Mouse (Mus musculus): Measurements from ENCODE around the gene Rgl1. TPM values are rescaled to one million over a fixed set of nuclear protein-coding genes. Genes with fewer than 3 reads are reported as not detected.

The Rgl1 gene
- polyA plus RNA-seq, 1 experiment from 2014 or later = 34.8 TPM

GRCm38 (mm10) chr1:152621624-152622023 is 144.5 kb downstream of the Rgl1 start:
- no peak overlapping the region for H3K4me2 ChIP-seq (ENCODE audit: low read depth)
- WGBS = 93% methylated on average over 4 of the region's 4 CpGs
- no peak overlapping the region for H3K4me3 ChIP-seq (ENCODE audit: low read depth, low read length)
- no peaks in the 10 kb centered on the region for H3K27me3 ChIP-seq (ENCODE audit: control insufficient read depth, insufficient read depth, low read length)
- DNase-seq (ENCODE audit: low spot score) = no peak
- no peak for ATAC-seq (ENCODE audit: insufficient read depth, low FRiP score, low TSS enrichment)
- no peak overlapping the region for H3K9ac ChIP-seq (ENCODE audit: low read length)
- 0 out of 2 replicates have a peak, but pooled peaks cover 6% of the 10 kb centered on the region for H3K36me3 ChIP-seq (ENCODE audit: control insufficient read depth, insufficient read depth, low read length)
- H3K9me3 ChIP-seq (ENCODE audit: control insufficient read depth, low read length) = no peaks in the 10 kb centered on the region
- no peak overlapping the region for H3K27ac ChIP-seq (ENCODE audit: low read depth, low read length)
- H3K4me1 ChIP-seq (ENCODE audit: control insufficient read depth, insufficient read depth, low read length) = peaks cover 9% of the 10 kb centered on the region

- no peak overlapping the region for H3K4me3 ChIP-seq (ENCODE audit: low read depth, low read length)
- H3K9ac ChIP-seq (ENCODE audit: low read length) = no peak overlapping the region
- H3K27ac ChIP-seq (ENCODE audit: low read depth, low read length) = no peak overlapping the region
- no peak overlapping the region for H3K4me2 ChIP-seq (ENCODE audit: low read depth)
- WGBS = 91% methylated on average over 9 of the region's 9 CpGs
- no peak for DNase-seq (ENCODE audit: low spot score)
- H3K4me1 ChIP-seq (ENCODE audit: control insufficient read depth, insufficient read depth, low read length) = peaks cover 9% of the 10 kb centered on the region
- H3K9me3 ChIP-seq (ENCODE audit: control insufficient read depth, low read length) = no peaks in the 10 kb centered on the region
- H3K36me3 ChIP-seq (ENCODE audit: control insufficient read depth, insufficient read depth, low read length) = 0 out of 2 replicates have a peak, but pooled peaks cover 6% of the 10 kb centered on the region
- no peak for ATAC-seq (ENCODE audit: insufficient read depth, low FRiP score, low TSS enrichment)
- no peaks in the 10 kb centered on the region for H3K27me3 ChIP-seq (ENCODE audit: control insufficient read depth, insufficient read depth, low read length)
These were observed 146.8 kb downstream of the Rgl1 start for GRCm38 (mm10) chr1:152619396-152619795.

- ATAC-seq (ENCODE audit: insufficient read depth, low FRiP score, low TSS enrichment) (no peak), DNase-seq (ENCODE audit: low spot score) (no peak)
- Histone ChIP-seq H3K9me3 (ENCODE audit: control insufficient read depth, low read length) (no peaks in the 10 kb centered on the region), H3K4me2 (ENCODE audit: low read depth) (no peak overlapping the region), H3K9ac (ENCODE audit: low read length) (no peak overlapping the region), H3K4me3 (ENCODE audit: low read depth, low read length) (no peak overlapping the region), H3K4me1 (ENCODE audit: control insufficient read depth, insufficient read depth, low read length) (peaks cover 9% of the 10 kb centered on the region), H3K27ac (ENCODE audit: low read depth, low read length) (no peak overlapping the region), H3K36me3 (ENCODE audit: control insufficient read depth, insufficient read depth, low read length) (0 out of 2 replicates have a peak, but pooled peaks cover 6% of the 10 kb centered on the region), H3K27me3 (ENCODE audit: control insufficient read depth, insufficient read depth, low read length) (no peaks in the 10 kb centered on the region)
- 84% methylated on average over 3 of the region's 3 CpGs for WGBS
These were observed 147.3 kb downstream of the Rgl1 start for GRCm38 (mm10) chr1:152618896-152619295.

- Histone ChIP-seq H3K27ac (ENCODE audit: low read depth, low read length) (no peak overlapping the region), H3K36me3 (ENCODE audit: control insufficient read depth, insufficient read depth, low read length) (0 out of 2 replicates have a peak, but pooled peaks cover 6% of the 10 kb centered on the region), H3K27me3 (ENCODE audit: control insufficient read depth, insufficient read depth, low read length) (no peaks in the 10 kb centered on the region), H3K4me1 (ENCODE audit: control insufficient read depth, insufficient read depth, low read length) (peaks cover 8% of the 10 kb centered on the region), H3K4me3 (ENCODE audit: low read depth, low read length) (no peak overlapping the region), H3K9me3 (ENCODE audit: control insufficient read depth, low read length) (no peaks in the 10 kb centered on the region), H3K9ac (ENCODE audit: low read length) (no peak overlapping the region), H3K4me2 (ENCODE audit: low read depth) (no peak overlapping the region)
- no peak for DNase-seq (ENCODE audit: low spot score)
- ATAC-seq (ENCODE audit: insufficient read depth, low FRiP score, low TSS enrichment) = no peak
- 57% methylated on average over 1 of the region's 1 CpGs for WGBS
These were observed 147.8 kb downstream of the Rgl1 start for GRCm38 (mm10) chr1:152618381-152618780.

- no peak for DNase-seq (ENCODE audit: low spot score)
- H3K4me2 ChIP-seq (ENCODE audit: low read depth) = no peak overlapping the region
- H3K9me3 ChIP-seq (ENCODE audit: control insufficient read depth, low read length) = no peaks in the 10 kb centered on the region
- WGBS = 87% methylated on average over 10 of the region's 10 CpGs
- peaks cover 5% of the 10 kb centered on the region; the same call in 1 of the 2 replicates for H3K4me1 ChIP-seq (ENCODE audit: control insufficient read depth, insufficient read depth, low read length)
- H3K27me3 ChIP-seq (ENCODE audit: control insufficient read depth, insufficient read depth, low read length) = no peaks in the 10 kb centered on the region
- H3K27ac ChIP-seq (ENCODE audit: low read depth, low read length) = no peak overlapping the region
- no peak for ATAC-seq (ENCODE audit: insufficient read depth, low FRiP score, low TSS enrichment)
- H3K36me3 ChIP-seq (ENCODE audit: control insufficient read depth, insufficient read depth, low read length) = 0 out of 2 replicates have a peak, but pooled peaks cover 6% of the 10 kb centered on the region
- H3K9ac ChIP-seq (ENCODE audit: low read length) = no peak overlapping the region
- H3K4me3 ChIP-seq (ENCODE audit: low read depth, low read length) = no peak overlapping the region
These were observed 148.3 kb downstream of the Rgl1 start for GRCm38 (mm10) chr1:152617745-152618342.

GRCm38 (mm10) chr1:152616777-152617057 is 149.4 kb downstream of the Rgl1 start:
- H3K9ac ChIP-seq (ENCODE audit: low read length) = no peak overlapping the region
- no peaks in the 10 kb centered on the region for H3K9me3 ChIP-seq (ENCODE audit: control insufficient read depth, low read length)
- no peak for DNase-seq (ENCODE audit: low spot score)
- no peaks in the 10 kb centered on the region for H3K4me1 ChIP-seq (ENCODE audit: control insufficient read depth, insufficient read depth, low read length)
- H3K36me3 ChIP-seq (ENCODE audit: control insufficient read depth, insufficient read depth, low read length) = 0 out of 2 replicates have a peak, but pooled peaks cover 6% of the 10 kb centered on the region
- no peak for ATAC-seq (ENCODE audit: insufficient read depth, low FRiP score, low TSS enrichment)
- no peak overlapping the region for H3K4me3 ChIP-seq (ENCODE audit: low read depth, low read length)
- H3K27ac ChIP-seq (ENCODE audit: low read depth, low read length) = no peak overlapping the region
- no peaks in the 10 kb centered on the region for H3K27me3 ChIP-seq (ENCODE audit: control insufficient read depth, insufficient read depth, low read length)
- H3K4me2 ChIP-seq (ENCODE audit: low read depth) = no peak overlapping the region

GRCm38 (mm10) chr1:152615987-152616776 is 150.0 kb downstream of the Rgl1 start:
- no peak overlapping the region for H3K9ac ChIP-seq (ENCODE audit: low read length)
- no peak overlapping the region for H3K4me2 ChIP-seq (ENCODE audit: low read depth)
- ATAC-seq (ENCODE audit: insufficient read depth, low FRiP score, low TSS enrichment) = no peak
- H3K9me3 ChIP-seq (ENCODE audit: control insufficient read depth, low read length) = no peaks in the 10 kb centered on the region
- H3K36me3 ChIP-seq (ENCODE audit: control insufficient read depth, insufficient read depth, low read length) = 0 out of 2 replicates have a peak, but pooled peaks cover 6% of the 10 kb centered on the region
- no peak overlapping the region for H3K4me3 ChIP-seq (ENCODE audit: low read depth, low read length)
- H3K27ac ChIP-seq (ENCODE audit: low read depth, low read length) = no peak overlapping the region
- H3K4me1 ChIP-seq (ENCODE audit: control insufficient read depth, insufficient read depth, low read length) = no peaks in the 10 kb centered on the region
- DNase-seq (ENCODE audit: low spot score) = no peak
- H3K27me3 ChIP-seq (ENCODE audit: control insufficient read depth, insufficient read depth, low read length) = no peaks in the 10 kb centered on the region
- 84% methylated on average over 10 of the region's 10 CpGs for WGBS

- Histone ChIP-seq H3K4me3 (ENCODE audit: low read depth, low read length) (no peak overlapping the region), H3K9ac (ENCODE audit: low read length) (no peak overlapping the region), H3K9me3 (ENCODE audit: control insufficient read depth, low read length) (no peaks in the 10 kb centered on the region), H3K27ac (ENCODE audit: low read depth, low read length) (no peak overlapping the region), H3K27me3 (ENCODE audit: control insufficient read depth, insufficient read depth, low read length) (no peaks in the 10 kb centered on the region), H3K4me1 (ENCODE audit: control insufficient read depth, insufficient read depth, low read length) (no peaks in the 10 kb centered on the region), H3K4me2 (ENCODE audit: low read depth) (no peak overlapping the region), H3K36me3 (ENCODE audit: control insufficient read depth, insufficient read depth, low read length) (0 out of 2 replicates have a peak, but pooled peaks cover 5% of the 10 kb centered on the region)
- DNase-seq (ENCODE audit: low spot score) (no peak), ATAC-seq (ENCODE audit: insufficient read depth, low FRiP score, low TSS enrichment) (no peak)
- 74% methylated on average over 7 of the region's 7 CpGs for WGBS
These were observed 151.3 kb downstream of the Rgl1 start for GRCm38 (mm10) chr1:152614743-152615380.

All from neural tube, embryonic 11.5 days (tissue).